Mouse (Mus musculus) MEL (cell line): Measurements from ENCODE around the gene Erv3. TPM values are rescaled to one million over a fixed set of nuclear protein-coding genes. Genes with fewer than 3 reads are reported as not detected.

Experiments used
- DNase-seq: peaks from one replicate; pipeline ENCODE4 v3.0.0; 2011; ENCODE audit warnings: low read depth, low spot score
- H3K27ac ChIP-seq: 2 replicates; pipeline ENCODE4 v1.5.1; 2012; ENCODE audit warnings: low read depth, mild to moderate bottlenecking, control low read depth, low read length, moderate library complexity; ENCODE audit not compliant: control insufficient read depth
- H3K27me3 ChIP-seq, 2 experiments: fragments of 150-350 bp in 1 of 2; sonication (generic) in 1 of 2; 2 replicates each; pipeline ENCODE4 v1.6.1; 2012; ENCODE audit warnings: low read length in 2 of 2, mild to moderate bottlenecking in 2 of 2, improper control_type of control experiment in 1 of 2, moderate library complexity in 1 of 2; ENCODE audit not compliant: insufficient read depth in 2 of 2, control insufficient read depth in 1 of 2
- H3K36me3 ChIP-seq, 2 experiments: 2 replicates each; pipeline ENCODE4 v1.6.1; 2012 to 2014; ENCODE audit warnings: low read length in 2 of 2, improper control_type of control experiment in 1 of 2, inconsistent platforms in 1 of 2, mild to moderate bottlenecking in 1 of 2; ENCODE audit not compliant: insufficient read depth in 2 of 2, control insufficient read depth in 1 of 2
- H3K4me1 ChIP-seq, 2 experiments: fragments of 150-350 bp in 1 of 2; sonication (generic) in 1 of 2; 2 replicates each; pipeline ENCODE4 v1.6.1; 2012; ENCODE audit warnings: low read length in 2 of 2, improper control_type of control experiment in 1 of 2, mild to moderate bottlenecking in 1 of 2; ENCODE audit not compliant: insufficient read depth in 2 of 2, control insufficient read depth in 1 of 2
- H3K4me3 ChIP-seq, 2 experiments: fragments of 150-350 bp in 1 of 2; sonication (generic) in 1 of 2; 2 replicates each; pipeline ENCODE4 v1.5.1; 2012; ENCODE audit warnings: low read depth in 2 of 2, low read length in 2 of 2, mild to moderate bottlenecking in 2 of 2, moderate library complexity in 2 of 2, control low read depth in 1 of 2, improper control_type of control experiment in 1 of 2; ENCODE audit not compliant: control insufficient read depth in 1 of 2, insufficient read depth in 1 of 2
- H3K79me2 ChIP-seq: 2 replicates; pipeline ENCODE4 v1.6.1; 2012; ENCODE audit warnings: mild to moderate bottlenecking, low read length, moderate library complexity; ENCODE audit not compliant: control insufficient read depth, poor library complexity, insufficient read depth
- H3K9ac ChIP-seq: 2 replicates; pipeline ENCODE4 v1.6.1; 2012; ENCODE audit warnings: low read depth, mild to moderate bottlenecking, control low read depth, low read length, moderate library complexity; ENCODE audit not compliant: control insufficient read depth, poor library complexity, severe bottlenecking
- H3K9me3 ChIP-seq: fragments of 150-350 bp; sonication (generic); replicated peaks from 2 replicates; pipeline ENCODE4 v1.6.1; 2012; ENCODE audit warnings: mild to moderate bottlenecking, low read length, improper control_type of control experiment, moderate library complexity; ENCODE audit not compliant: insufficient read depth
- BHLHE40 ChIP-seq: IDR thresholded peaks from 2 replicates; pipeline ENCODE4 v1.6.1; 2012; ENCODE audit warnings: low read depth, mild to moderate bottlenecking, inconsistent platforms, low read length, improper control_type of control experiment, borderline replicate concordance
- ETS1 ChIP-seq: IDR thresholded peaks from 2 replicates; pipeline ENCODE4 v1.6.1; 2012; ENCODE audit warnings: low read depth, mild to moderate bottlenecking, inconsistent platforms, low read length, improper control_type of control experiment, moderate library complexity
- GATA1 ChIP-seq: IDR thresholded peaks from 2 replicates; pipeline ENCODE4 v1.6.1; 2011; ENCODE audit warnings: low read depth, low read length, improper control_type of control experiment
- MAZ ChIP-seq: IDR thresholded peaks from 2 replicates; pipeline ENCODE4 v1.6.1; 2012; ENCODE audit warnings: low read depth, mild to moderate bottlenecking, inconsistent platforms, low read length, improper control_type of control experiment
- MEF2A ChIP-seq: IDR thresholded peaks from 2 replicates; pipeline ENCODE4 v1.6.1; 2014; ENCODE audit warnings: low read depth, mild to moderate bottlenecking, inconsistent platforms, low read length, improper control_type of control experiment; ENCODE audit not compliant: poor library complexity, insufficient replicate concordance, severe bottlenecking; ENCODE audit errors: extremely low read depth
- MYB ChIP-seq: IDR thresholded peaks from 2 replicates; pipeline ENCODE4 v1.6.1; 2011; ENCODE audit warnings: mild to moderate bottlenecking, low read depth, low read length, improper control_type of control experiment
- NELFE ChIP-seq: IDR thresholded peaks from 2 replicates; pipeline ENCODE4 v1.6.1; 2011; ENCODE audit warnings: low read depth, low read length, improper control_type of control experiment
- NRF1 ChIP-seq: IDR thresholded peaks from 2 replicates; pipeline ENCODE4 v1.6.1; 2014; ENCODE audit warnings: low read depth, mild to moderate bottlenecking, inconsistent platforms, low read length, improper control_type of control experiment, moderate library complexity; ENCODE audit not compliant: poor library complexity, insufficient read depth, severe bottlenecking
- RAD21 ChIP-seq: IDR thresholded peaks from 2 replicates; pipeline ENCODE4 v1.6.1; 2011; ENCODE audit warnings: mild to moderate bottlenecking, low read depth, low read length, improper control_type of control experiment
- RCOR1 ChIP-seq: IDR thresholded peaks from 2 replicates; pipeline ENCODE4 v1.6.1; 2012; ENCODE audit warnings: low read depth, mild to moderate bottlenecking, inconsistent platforms, low read length, improper control_type of control experiment
- SIN3A ChIP-seq: IDR thresholded peaks from 2 replicates; pipeline ENCODE4 v1.6.1; 2012; ENCODE audit warnings: low read length, improper control_type of control experiment, inconsistent platforms
- SMC3 ChIP-seq: IDR thresholded peaks from 2 replicates; pipeline ENCODE4 v1.6.1; 2011; ENCODE audit warnings: low read depth, low read length, improper control_type of control experiment
- TAL1 ChIP-seq: IDR thresholded peaks from 2 replicates; pipeline ENCODE4 v1.6.1; 2012; ENCODE audit warnings: mild to moderate bottlenecking, inconsistent platforms, low read length, moderate library complexity, mixed read lengths
- TCF12 ChIP-seq: IDR thresholded peaks from 2 replicates; pipeline ENCODE4 v1.6.1; 2014; ENCODE audit warnings: low read depth, mild to moderate bottlenecking, inconsistent platforms, low read length, improper control_type of control experiment, moderate library complexity
- USF1 ChIP-seq: IDR thresholded peaks from 2 replicates; pipeline ENCODE4 v1.6.1; 2014; ENCODE audit warnings: low read depth, mild to moderate bottlenecking, inconsistent platforms, low read length, improper control_type of control experiment, moderate library complexity
- USF2 ChIP-seq, 2 experiments: IDR thresholded peaks; 2 replicates each; pipeline ENCODE4 v1.6.1; 2011 to 2012; ENCODE audit warnings: improper control_type of control experiment in 2 of 2, low read length in 2 of 2, borderline replicate concordance in 1 of 2, inconsistent platforms in 1 of 2, low read depth in 1 of 2, mild to moderate bottlenecking in 1 of 2; ENCODE audit not compliant: insufficient read depth in 1 of 2
- ZC3H11A ChIP-seq: IDR thresholded peaks from 2 replicates; pipeline ENCODE4 v1.6.1; 2012; ENCODE audit warnings: low read depth, mild to moderate bottlenecking, inconsistent platforms, low read length, improper control_type of control experiment
- ZMIZ1 ChIP-seq: IDR thresholded peaks from 2 replicates; pipeline ENCODE4 v1.6.1; 2012; ENCODE audit warnings: low read depth, mild to moderate bottlenecking, inconsistent platforms, low read length, improper control_type of control experiment, moderate library complexity
- ZNF384 ChIP-seq: IDR thresholded peaks from 2 replicates; pipeline ENCODE4 v1.6.1; 2012; ENCODE audit warnings: low read depth, mild to moderate bottlenecking, inconsistent platforms, low read length, improper control_type of control experiment
- polyA plus RNA-seq, 2 experiments: library from polyadenylated mRNA; stranded (reverse) in 1 of 2; unstranded in 1 of 2; fragments of >175 nt in 1 of 2; fragments of >200 nt in 1 of 2; gene quantifications; 2 replicates each; pipeline versions ENCODE4 v1.2.1 to v1.2.4; 2012; ENCODE audit warnings: low replicate concordance in 2 of 2, low read depth in 1 of 2; ENCODE audit not compliant: insufficient read length in 2 of 2, insufficient read depth in 1 of 2, missing spikeins in 1 of 2
- total RNA-seq: library from RNA; depleted of rRNA; stranded (reverse); fragments of 300-350 nt; gene quantifications from 2 replicates; pipeline ENCODE4 v1.2.3, GENCODE M21; 2012

The Erv3 gene
- total and polyA plus RNA-seq, 3 experiments, result 0.36 to 0.62 TPM; not detected in 1

DNA sequence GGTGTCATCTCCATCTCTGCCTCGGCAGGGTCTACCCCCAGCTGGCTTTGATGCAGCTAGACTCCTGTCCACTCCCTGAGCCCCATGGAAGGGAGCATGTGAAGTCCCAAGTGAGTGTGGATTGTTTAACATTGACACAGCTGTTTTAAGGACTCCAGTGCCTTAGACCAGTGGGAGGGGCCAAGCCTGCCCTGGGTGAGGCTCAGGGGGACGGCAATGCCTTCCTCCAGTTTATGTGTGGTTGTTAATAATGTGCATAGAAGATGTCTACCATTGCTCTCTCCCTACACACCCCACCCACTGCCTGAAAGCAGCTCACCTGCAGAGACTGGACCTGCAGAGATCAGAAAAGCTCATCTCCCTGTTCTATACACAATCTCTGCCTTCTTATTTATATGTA is 35.6 kb downstream of the Erv3 start:
- Histone ChIP-seq H3K36me3 (peaks cover 0 to 5% of the 10 kb centered on the region in 2 experiments; a peak in 2 of 4 replicates), H3K27ac (no peak overlapping the region), H3K9me3 (no peaks in the 10 kb centered on the region), H3K4me3 (no peak overlapping the region), H3K79me2 (no peaks in the 10 kb centered on the region), H3K9ac (no peak overlapping the region), H3K4me1 (peaks cover 10 to 15% of the 10 kb centered on the region in 2 experiments), H3K27me3 (no peaks in the 10 kb centered on the region)
- TF ChIP-seq ZMIZ1 (no peak), RAD21 (no peak), ZC3H11A (no peak), BHLHE40 (no peak), MYB (no peak), MAZ (no peak), USF2 (IDR thresholded peaks at IDR 0.05; ENCODE audit: borderline replicate concordance in 1 of 2, insufficient read depth in 1 of 2, low read depth in 1 of 2, low read length in 2 of 2) (no peak), RCOR1 (no peak), NELFE (no peak), ETS1 (no peak), TCF12 (no peak), SIN3A (no peak), ZNF384 (no peak)
- DNase-seq, result no peak

- H3K9ac ChIP-seq, result no peak overlapping the region
- H3K79me2 ChIP-seq, result no peaks in the 10 kb centered on the region
- no peak for DNase-seq
- H3K4me3 ChIP-seq, result no peak overlapping the region
- peaks cover 10 to 15% of the 10 kb centered on the region in 2 experiments for H3K4me1 ChIP-seq
- H3K27me3 ChIP-seq, result no peaks in the 10 kb centered on the region
- peaks cover 0 to 5% of the 10 kb centered on the region in 2 experiments; a peak in 2 of 4 replicates for H3K36me3 ChIP-seq
- no peaks in the 10 kb centered on the region for H3K9me3 ChIP-seq
- H3K27ac ChIP-seq, result no peak overlapping the region
- TF ChIP-seq ETS1, result no peak
- no peak for TF ChIP-seq MEF2A
- no peak for TF ChIP-seq ZMIZ1
- no peak for TF ChIP-seq NRF1
- TF ChIP-seq SMC3, result no peak
- no peak for TF ChIP-seq USF1
- no peak for TF ChIP-seq TAL1
- TF ChIP-seq GATA1, result no peak
- no peak for TF ChIP-seq NELFE
- no peak for TF ChIP-seq ZNF384
Measured at GRCm38 (mm10) chr2:131822492-131822891, 37.1 kb downstream of the Erv3 start.
